Mouse (Mus musculus) liver, embryonic 14.5 days (tissue): Measurements from ENCODE around the gene Il12rb2. TPM values are rescaled to one million over a fixed set of nuclear protein-coding genes. Genes with fewer than 3 reads are reported as not detected.

Source experiments
- ATAC-seq: fragments of 200-750 bp; cut with Nextera tagmentation; 2 replicates; pipeline ENCODE4 v1.8.0; 2017; ENCODE audit warnings: moderate number of reproducible peaks, mild to moderate bottlenecking, moderate library complexity; ENCODE audit not compliant: insufficient read depth
- DNase-seq, 3 experiments: peaks; one replicate each; pipeline ENCODE4 v3.0.0-alpha.2; 2012 to 2013; ENCODE audit warnings: low read depth in 3 of 3, low spot score in 3 of 3
- H3K27ac ChIP-seq: fragments of 300-500 bp; sonication (generic); 2 replicates; pipeline ENCODE4 v1.5.1; 2014; ENCODE audit warnings: moderate library complexity, mild to moderate bottlenecking, control low read depth, inconsistent platforms
- H3K27me3 ChIP-seq: fragments of 300-500 bp; sonication (generic); 2 replicates; pipeline ENCODE4 v1.6.1; 2014; ENCODE audit warnings: mild to moderate bottlenecking, low read length, moderate library complexity; ENCODE audit not compliant: control insufficient read depth, insufficient read depth
- H3K36me3 ChIP-seq: fragments of 300-500 bp; sonication (generic); replicated peaks from 2 replicates; pipeline ENCODE4 v1.6.1; 2014; ENCODE audit warnings: low read depth; ENCODE audit not compliant: control insufficient read depth, insufficient read depth
- H3K4me1 ChIP-seq, 2 experiments: fragments of 200-500 bp in 1 of 2; fragments of 300-500 bp in 1 of 2; sonication (generic) in 1 of 2; replicated peaks; 2 replicates each; pipeline ENCODE4 v1.6.1; 2012 to 2014; ENCODE audit warnings: antibody characterized with exemption in 1 of 2, inconsistent platforms in 1 of 2, low read length in 1 of 2; ENCODE audit not compliant: control insufficient read depth in 2 of 2, insufficient read depth in 2 of 2
- H3K4me2 ChIP-seq: fragments of 300-500 bp; sonication (generic); 2 replicates; pipeline ENCODE4 v1.6.1; 2014; ENCODE audit warnings: low read depth, mild to moderate bottlenecking, control low read depth, moderate library complexity
- H3K4me3 ChIP-seq, 2 experiments: fragments of 200-500 bp in 1 of 2; fragments of 300-500 bp in 1 of 2; sonication (generic) in 1 of 2; 2 replicates each; pipeline ENCODE4 v1.5.1; 2012 to 2014; ENCODE audit warnings: low read depth in 2 of 2, low read length in 2 of 2, mild to moderate bottlenecking in 2 of 2, control low read depth in 1 of 2, inconsistent platforms in 1 of 2, moderate library complexity in 1 of 2; ENCODE audit not compliant: insufficient read depth in 1 of 2
- H3K9ac ChIP-seq: fragments of 300-500 bp; sonication (generic); replicated peaks from 2 replicates; pipeline ENCODE4 v1.6.1; 2014; ENCODE audit warnings: mild to moderate bottlenecking, control low read depth, moderate library complexity
- H3K9me3 ChIP-seq: fragments of 300-500 bp; sonication (generic); 2 replicates; pipeline ENCODE4 v1.6.1; 2016; ENCODE audit warnings: low read length, mixed read lengths; ENCODE audit not compliant: control insufficient read depth
- CTCF ChIP-seq: IDR thresholded peaks from 2 replicates; pipeline ENCODE4 v1.5.1; 2016; ENCODE audit warnings: antibody characterized with exemption, low read depth, control low read depth
- EP300 ChIP-seq: IDR thresholded peaks from 2 replicates; pipeline ENCODE4 v1.6.1; 2016; ENCODE audit warnings: antibody characterized with exemption, low read depth
- WGBS: fragments of 180-500 bp; shearing (Covaris S2); extraction: QIAGEN DNeasy Blood & Tissue Kit; methylation state at CpG from one replicate; pipeline ENCODE4 v1.1.7; 2014; ENCODE audit not compliant: insufficient replicate concordance; 5-methylcytosine and 5-hydroxymethylcytosine counted together
- polyA plus RNA-seq, 2 experiments: library from polyadenylated mRNA; depleted of rRNA in 1 of 2; stranded (reverse) in 1 of 2; unstranded in 1 of 2; fragments of >200 nt; fragmentation: Nextera tagmentation in 1 of 2; extraction: Ambion mirVana in 1 of 2; gene quantifications; 2 replicates each; pipeline versions ENCODE4 v1.2.1 to v1.2.3; 2012 to 2014

The Il12rb2 gene
- polyA plus RNA-seq, 2 experiments, result 0.08 to 0.45 TPM

DNA sequence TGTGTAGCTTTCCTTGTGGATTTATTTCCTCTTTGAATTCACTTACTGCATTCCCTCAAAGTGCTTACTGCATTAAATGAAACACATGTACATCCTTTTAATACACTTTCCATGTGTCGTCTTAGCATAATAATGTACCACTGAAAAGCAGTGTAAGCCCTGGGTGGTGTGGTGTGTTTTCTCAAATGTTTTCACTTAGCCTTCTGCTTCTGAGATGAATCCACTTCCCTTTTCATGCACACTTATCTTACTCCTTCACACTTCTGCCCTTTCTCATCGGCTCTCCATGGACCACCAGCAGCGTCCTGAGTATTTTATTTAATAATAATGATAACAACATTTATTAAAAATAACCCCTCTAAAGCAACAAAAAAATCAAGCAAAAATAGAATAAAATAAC, 66.2 kb downstream of the Il12rb2 start:
- no peak for ATAC-seq
- Histone ChIP-seq H3K4me2 (no peak overlapping the region), H3K36me3 (no peaks in the 10 kb centered on the region), H3K4me1 (no peaks in the 10 kb centered on the region), H3K4me3 (no peak overlapping the region), H3K9me3 (no peaks in the 10 kb centered on the region), H3K9ac (no peak overlapping the region), H3K27me3 (no peaks in the 10 kb centered on the region), H3K27ac (no peak overlapping the region)
- 34% methylated on average over 3 of the region's 3 CpGs for WGBS
- TF ChIP-seq EP300, result no peak
- no peak for TF ChIP-seq CTCF
- no peak for DNase-seq

DNA sequence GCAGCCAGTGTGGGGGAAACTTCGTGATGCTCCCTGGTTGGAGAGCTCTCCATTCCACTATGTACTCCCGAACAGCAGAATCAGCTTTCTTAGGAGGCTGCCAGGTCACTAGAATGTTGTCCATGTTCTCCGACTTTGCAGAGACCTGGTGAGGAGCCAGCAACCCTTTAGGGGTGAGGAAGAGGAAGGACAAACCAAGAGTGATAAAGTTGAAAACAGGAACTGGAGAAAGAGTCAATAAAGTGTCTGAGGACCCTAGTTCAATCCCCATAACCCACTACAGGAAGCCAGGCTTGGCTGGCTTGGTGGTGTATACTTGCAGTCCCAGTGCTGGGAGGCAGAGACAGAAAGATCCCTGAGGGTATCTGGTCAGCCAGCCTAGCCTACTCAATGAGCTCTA, 67.0 kb downstream of the Il12rb2 start:
- Histone ChIP-seq H3K27me3 (no peaks in the 10 kb centered on the region), H3K4me2 (no peak overlapping the region), H3K36me3 (no peaks in the 10 kb centered on the region), H3K9ac (no peak overlapping the region), H3K27ac (no peak overlapping the region), H3K9me3 (no peaks in the 10 kb centered on the region), H3K4me1 (no peaks in the 10 kb centered on the region), H3K4me3 (no peak overlapping the region)
- DNase-seq (no peak), ATAC-seq (no peak)
- WGBS, result 47% methylated on average over 3 of the region's 3 CpGs
- no peak for TF ChIP-seq EP300
- TF ChIP-seq CTCF, result no peak

DNA sequence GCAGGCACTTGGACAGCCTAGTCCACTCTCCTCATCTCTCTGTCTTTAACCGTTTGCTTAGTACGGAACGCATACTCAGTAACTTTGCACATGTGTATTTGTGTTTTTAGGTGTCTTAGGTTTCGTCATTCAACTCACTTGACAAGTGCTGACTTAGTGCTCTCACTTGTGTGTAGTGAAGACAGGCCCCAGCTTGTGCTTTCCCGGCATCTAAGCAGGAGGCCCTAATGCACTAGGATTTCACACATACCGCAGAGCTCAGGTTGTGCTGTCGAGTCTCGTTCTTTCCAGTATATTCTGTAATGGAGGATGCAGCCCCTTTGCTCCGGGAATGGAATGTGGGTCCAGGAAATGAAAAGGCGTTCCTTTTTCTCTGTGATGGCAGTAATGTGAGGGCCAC, 72.8 kb downstream of the Il12rb2 start:
- Histone ChIP-seq H3K27me3 (no peaks in the 10 kb centered on the region), H3K36me3 (no peaks in the 10 kb centered on the region), H3K9ac (no peak overlapping the region), H3K27ac (no peak overlapping the region), H3K9me3 (no peaks in the 10 kb centered on the region), H3K4me2 (no peak overlapping the region), H3K4me3 (no peak overlapping the region), H3K4me1 (peaks cover 0 to 6% of the 10 kb centered on the region in 2 experiments; a peak in 2 of 4 replicates)
- ATAC-seq (no peak), DNase-seq (no peak)
- WGBS, result 78% methylated on average over 10 of the region's 10 CpGs
- TF ChIP-seq CTCF (no peak), EP300 (no peak)

DNA sequence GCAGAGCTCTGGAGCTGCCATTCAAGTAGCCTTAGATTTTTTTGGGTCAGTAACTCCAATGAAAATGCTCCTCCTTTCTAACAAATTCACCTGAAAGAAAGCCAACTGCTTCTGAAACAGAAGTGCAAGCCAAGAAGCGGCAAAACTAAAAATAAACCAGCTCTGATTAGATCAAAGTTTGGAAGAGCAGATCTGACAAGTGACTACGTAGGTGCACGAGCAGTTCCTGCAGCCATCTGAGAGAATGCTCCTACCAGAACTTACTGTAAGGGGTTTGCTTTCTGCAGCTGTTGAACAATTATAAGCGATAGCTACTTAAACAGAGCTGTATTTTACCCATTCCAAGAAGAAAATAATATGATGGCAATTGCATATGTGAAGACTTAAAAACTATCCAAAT, 73.5 kb downstream of the Il12rb2 start:
- ATAC-seq, result no peak
- no peaks in the 10 kb centered on the region for H3K27me3 ChIP-seq
- TF ChIP-seq CTCF, result no peak
- TF ChIP-seq EP300, result no peak
- H3K9me3 ChIP-seq, result no peaks in the 10 kb centered on the region
- no peak for DNase-seq
- no peak overlapping the region for H3K4me3 ChIP-seq
- no peak overlapping the region for H3K4me2 ChIP-seq
- H3K27ac ChIP-seq, result no peak overlapping the region
- 69% methylated on average over 4 of the region's 4 CpGs for WGBS
- H3K4me1 ChIP-seq, result peaks cover 0 to 6% of the 10 kb centered on the region in 2 experiments; a peak in 2 of 4 replicates
- no peaks in the 10 kb centered on the region for H3K36me3 ChIP-seq
- no peak overlapping the region for H3K9ac ChIP-seq

DNA sequence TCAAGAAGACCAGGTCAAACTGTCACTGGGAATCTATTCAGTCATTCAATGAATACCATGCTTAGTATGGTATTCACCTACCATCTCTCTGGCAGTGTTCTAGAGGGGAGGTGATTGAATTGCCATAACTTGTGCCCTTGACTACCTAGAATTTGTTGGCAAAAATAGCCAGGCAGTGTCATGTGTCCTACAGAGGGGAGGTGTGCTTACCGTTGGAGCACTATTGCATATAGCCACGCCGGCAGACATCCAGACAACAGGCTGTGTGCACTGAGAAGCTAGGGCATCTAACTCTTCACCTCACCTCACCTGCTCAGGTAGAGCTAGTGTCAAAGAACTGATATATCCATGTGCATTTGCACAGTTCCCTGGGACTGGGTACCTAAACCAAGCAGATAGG, 74.8 kb downstream of the Il12rb2 start:
- Histone ChIP-seq H3K4me3 (no peak overlapping the region), H3K27me3 (no peaks in the 10 kb centered on the region), H3K4me1 (peaks cover 0 to 6% of the 10 kb centered on the region in 2 experiments; a peak in 2 of 4 replicates), H3K4me2 (no peak overlapping the region), H3K9ac (no peak overlapping the region), H3K9me3 (no peaks in the 10 kb centered on the region), H3K27ac (no peak overlapping the region), H3K36me3 (no peaks in the 10 kb centered on the region)
- ATAC-seq (no peak), DNase-seq (no peak)
- no peak for TF ChIP-seq CTCF
- no peak for TF ChIP-seq EP300
- WGBS, result 77% methylated on average over 3 of the region's 3 CpGs
